Mouse (Mus musculus) kidney, postnatal 10 days (tissue): ENCODE measurements around the gene Ucn2.

Experiments used
- DNase-seq: peaks from one replicate; pipeline ENCODE4 v3.0.0; 2021; ENCODE audit warnings: mixed read lengths

Ucn2 gene

GRCm38 (mm10) chr9:109032435-109032834 lies 46.6 kb downstream of the Ucn2 start:
- DNase-seq, result no peak
